Mouse (Mus musculus) testis, adult 2 months (tissue): ENCODE data around the gene Mllt3.

Experiments
- CTCF ChIP-seq: fragments of 200-500 bp; IDR thresholded peaks from 2 replicates; pipeline ENCODE4 v1.5.1; 2012; ENCODE audit warnings: low read depth, mild to moderate bottlenecking, inconsistent platforms, low read length, moderate library complexity; ENCODE audit not compliant: control insufficient read depth, insufficient read depth, insufficient replicate concordance
- POLR2A ChIP-seq: fragments of 200-500 bp; IDR thresholded peaks from 2 replicates; pipeline ENCODE4 v1.6.1; 2012; ENCODE audit warnings: low read depth, mild to moderate bottlenecking, inconsistent platforms, low read length, moderate library complexity; ENCODE audit not compliant: control insufficient read depth

GRCm38 (mm10) chr4:88015765-88016164, 17.4 kb downstream of the Mllt3 start:
- TF ChIP-seq POLR2A = no peak
- no peak for TF ChIP-seq CTCF
